Mouse (Mus musculus) C2C12 (cell line): ENCODE results near the gene Mllt6. TPM values are rescaled to one million over a fixed set of nuclear protein-coding genes. Genes with fewer than 3 reads are reported as not detected.
"Not testable (repeated sequence)": the region's sequence is repeated elsewhere in the genome, so short reads cannot be mapped to it uniquely, and the experiment has no call there.

Source experiments
- H3K27me3 ChIP-seq: one replicate; pipeline ENCODE4 v1.6.1; 2011; ENCODE audit not compliant: control insufficient read depth, insufficient read depth, insufficient read length
- H3K36me3 ChIP-seq: one replicate; pipeline ENCODE4 v1.6.1; 2011; ENCODE audit not compliant: control insufficient read depth, insufficient read depth
- H3K4me3 ChIP-seq: one replicate; pipeline ENCODE4 v1.5.1; 2011; ENCODE audit warnings: mild to moderate bottlenecking, control low read depth; ENCODE audit not compliant: poor library complexity, insufficient read depth, severe bottlenecking
- H3K79me2 ChIP-seq: one replicate; pipeline ENCODE4 v1.6.1; 2011; ENCODE audit not compliant: control insufficient read depth, insufficient read depth
- H3K79me3 ChIP-seq: one replicate; pipeline ENCODE4 v1.6.1; 2011; ENCODE audit warnings: low read depth, control low read depth
- H3ac ChIP-seq: one replicate; pipeline ENCODE3; 2011; ENCODE audit warnings: low read depth; ENCODE audit not compliant: control insufficient read depth, insufficient read length
- CEBPB ChIP-seq: IDR thresholded peaks from one replicate; pipeline ENCODE4 v1.6.1; 2011; ENCODE audit warnings: low read depth, mild to moderate bottlenecking, control low read depth, moderate library complexity
- CTCF ChIP-seq: IDR thresholded peaks from one replicate; pipeline ENCODE4 v1.5.1; 2011; ENCODE audit not compliant: control insufficient read depth, insufficient read depth, insufficient read length
- FOSL1 ChIP-seq: IDR thresholded peaks from one replicate; pipeline ENCODE4 v1.8.0; 2011; ENCODE audit warnings: mild to moderate bottlenecking, low read length; ENCODE audit not compliant: poor library complexity, insufficient read depth, severe bottlenecking
- MAX ChIP-seq: IDR thresholded peaks from one replicate; pipeline ENCODE4 v1.6.1; 2011; ENCODE audit warnings: mild to moderate bottlenecking, control low read depth
- MYOD1 ChIP-seq: IDR thresholded peaks from one replicate; pipeline ENCODE4 v1.6.1; 2011; ENCODE audit warnings: low read depth; ENCODE audit not compliant: control insufficient read depth, insufficient read length
- MYOG ChIP-seq: IDR thresholded peaks from one replicate; pipeline ENCODE4 v1.6.1; 2011; ENCODE audit not compliant: control insufficient read depth, insufficient read length; ENCODE audit errors: extremely low read depth
- USF1 ChIP-seq: IDR thresholded peaks from one replicate; pipeline ENCODE4 v1.6.1; 2011; ENCODE audit warnings: low read depth, mild to moderate bottlenecking, control low read depth, moderate library complexity
- polyA plus RNA-seq: library from polyadenylated mRNA; unstranded; fragments of >200 nt; fragmentation: generic; extraction: Trizol; gene quantifications from one replicate; pipeline ENCODE4 v1.2.1, GENCODE M21; 2012; ENCODE audit warnings: missing spikeins

The Mllt6 gene
- polyA plus RNA-seq, 1 experiment = 12.5 TPM

- Histone ChIP-seq H3K4me3 (no peak overlapping the region), H3K27me3 (no peaks in the 10 kb centered on the region), H3K79me2 (no peaks in the 10 kb centered on the region), H3ac (no peak overlapping the region), H3K79me3 (no peaks in the 10 kb centered on the region), H3K36me3 (no peaks in the 10 kb centered on the region)
- TF ChIP-seq MYOG (no peak), USF1 (no peak), MYOD1 (no peak), CTCF (no peak), MAX (no peak), CEBPB (no peak), FOSL1 (no peak)
Observed at GRCm38 (mm10) chr11:97641668-97642067, 21.5 kb upstream of the Mllt6 start.

DNA sequence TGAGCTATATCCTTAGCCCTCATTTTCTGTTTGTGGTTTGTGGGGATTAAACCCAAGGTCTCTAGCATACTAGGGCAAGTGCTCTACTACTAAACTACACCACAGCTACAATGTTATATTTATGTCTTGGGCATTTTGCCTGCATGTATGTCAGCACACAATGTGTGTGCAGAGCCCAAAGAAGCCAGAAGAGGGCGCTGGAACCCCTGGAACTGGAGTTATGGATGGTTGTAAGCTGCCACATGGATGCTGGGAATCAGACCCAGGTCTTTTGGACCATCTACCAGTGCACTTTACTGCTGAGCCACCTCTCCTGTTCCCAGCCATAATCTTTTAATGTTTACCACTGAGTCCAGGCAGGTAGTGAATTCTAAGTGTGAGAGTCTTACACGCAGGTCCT is 20.5 kb upstream of the Mllt6 start:
- H3K79me3 ChIP-seq = no peaks in the 10 kb centered on the region
- TF ChIP-seq CTCF (no peak), CEBPB (no peak), MAX (no peak), FOSL1 (no peak), USF1 (no peak), MYOD1 (no peak), MYOG (no peak)
- no peak overlapping the region for H3ac ChIP-seq
- H3K79me2 ChIP-seq = no peaks in the 10 kb centered on the region
- no peaks in the 10 kb centered on the region for H3K36me3 ChIP-seq
- H3K4me3 ChIP-seq = no peak overlapping the region
- no peaks in the 10 kb centered on the region for H3K27me3 ChIP-seq

DNA sequence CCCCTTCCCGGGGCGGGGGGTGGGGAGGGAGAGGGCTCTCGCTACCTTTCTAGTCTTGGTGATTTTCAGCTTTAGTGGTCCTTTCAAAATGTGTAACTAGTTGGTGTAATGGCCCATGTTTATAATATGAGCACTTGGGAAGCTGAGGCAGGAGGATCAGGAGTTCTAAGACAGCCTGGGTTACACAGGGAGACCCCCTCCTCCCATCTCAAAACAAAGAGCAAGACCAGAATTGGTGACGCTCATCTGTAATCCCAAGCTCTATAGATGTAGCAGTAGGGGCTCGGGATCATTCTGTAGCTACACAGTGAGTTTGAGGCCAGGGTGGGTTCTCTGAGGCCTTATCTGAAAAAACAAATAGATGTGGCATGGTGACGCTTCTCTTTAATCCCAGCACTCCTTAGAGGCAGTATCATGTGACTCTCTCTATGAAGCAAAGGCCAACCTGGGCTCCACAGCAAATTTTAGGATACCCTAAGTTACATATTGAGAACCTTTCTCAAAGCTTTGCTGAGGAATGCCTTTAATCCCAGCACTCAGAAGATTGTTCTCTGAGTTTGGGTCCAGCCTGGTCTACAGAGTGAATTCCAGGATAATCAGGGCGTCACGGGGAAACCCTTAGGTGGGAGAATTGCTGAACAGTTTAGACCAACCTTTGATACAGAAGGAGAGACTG is 19.7 kb upstream of the Mllt6 start:
- Histone ChIP-seq H3K4me3 (no peak overlapping the region), H3K79me3 (no peaks in the 10 kb centered on the region), H3K79me2 (no peaks in the 10 kb centered on the region), H3K27me3 (no peaks in the 10 kb centered on the region), H3ac (no peak overlapping the region), H3K36me3 (no peaks in the 10 kb centered on the region)
- TF ChIP-seq CTCF = no peak
- TF ChIP-seq USF1 = no peak
- TF ChIP-seq CEBPB = no peak
- no peak for TF ChIP-seq MYOG
- no peak for TF ChIP-seq FOSL1
- TF ChIP-seq MYOD1 = no peak
- TF ChIP-seq MAX = no peak

DNA sequence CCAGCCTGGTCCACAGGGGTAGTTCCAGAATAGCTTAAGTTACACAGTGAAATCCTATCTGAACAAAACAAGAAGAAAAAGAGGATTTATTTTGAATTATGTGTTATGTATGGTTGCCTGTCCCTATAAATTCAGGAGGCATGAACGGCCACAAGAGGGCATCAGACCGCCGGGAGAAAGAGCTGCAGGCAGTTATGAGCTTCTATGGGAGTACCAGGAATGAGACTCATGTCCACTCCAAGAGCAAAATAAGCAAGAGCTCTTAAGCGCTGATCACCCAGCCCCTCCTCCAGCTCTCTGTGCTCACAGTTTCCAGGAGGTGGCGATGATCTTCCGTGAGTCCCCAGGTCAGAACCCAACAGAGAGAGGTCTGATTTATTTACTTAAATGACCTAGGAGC is 18.4 kb upstream of the Mllt6 start:
- no peak for TF ChIP-seq USF1
- no peak for TF ChIP-seq CEBPB
- no peak for TF ChIP-seq MAX
- no peak for TF ChIP-seq FOSL1
- TF ChIP-seq CTCF = peak; percentile 31
- no peak for TF ChIP-seq MYOD1
- no peak for TF ChIP-seq MYOG
- no peaks in the 10 kb centered on the region for H3K27me3 ChIP-seq
- H3K4me3 ChIP-seq = no peak overlapping the region
- H3K79me2 ChIP-seq = no peaks in the 10 kb centered on the region
- no peak overlapping the region for H3ac ChIP-seq
- H3K79me3 ChIP-seq = no peaks in the 10 kb centered on the region
- H3K36me3 ChIP-seq = no peaks in the 10 kb centered on the region

DNA sequence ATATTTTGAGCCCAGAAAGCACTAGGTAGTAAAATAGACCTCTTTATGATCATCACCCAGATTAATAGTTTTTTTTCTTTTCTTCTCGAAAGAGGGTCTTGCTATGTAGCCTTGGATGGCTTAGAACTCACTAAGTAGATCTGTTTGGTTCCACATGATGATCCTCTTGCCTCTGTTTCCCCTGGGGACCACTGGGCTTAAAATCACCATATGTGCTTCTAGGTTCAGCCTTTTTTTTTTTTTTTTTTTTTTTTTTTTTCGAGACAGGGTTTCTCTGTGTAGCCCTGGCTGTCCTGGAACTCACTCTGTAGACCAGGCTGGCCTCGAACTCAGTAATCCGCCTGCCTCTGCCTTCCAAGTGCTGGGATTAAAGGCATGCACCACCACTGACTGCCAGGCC is 14.7 kb upstream of the Mllt6 start:
- not testable (repeated sequence) for H3K4me3 ChIP-seq, H3K36me3 ChIP-seq, H3K79me3 ChIP-seq, H3K79me2 ChIP-seq, H3K27me3 ChIP-seq, H3ac ChIP-seq

GRCm38 (mm10) chr11:97650341-97650740 is 12.9 kb upstream of the Mllt6 start:
- H3K79me3 ChIP-seq = no peaks in the 10 kb centered on the region
- H3K36me3 ChIP-seq = no peaks in the 10 kb centered on the region
- H3K4me3 ChIP-seq = no peak overlapping the region
- no peak for TF ChIP-seq FOSL1
- no peak for TF ChIP-seq MYOD1
- no peak for TF ChIP-seq MYOG
- TF ChIP-seq USF1 = no peak
- TF ChIP-seq CEBPB = no peak
- no peak for TF ChIP-seq CTCF
- no peaks in the 10 kb centered on the region for H3K79me2 ChIP-seq
- H3K27me3 ChIP-seq = no peaks in the 10 kb centered on the region
- H3ac ChIP-seq = no peak overlapping the region

DNA sequence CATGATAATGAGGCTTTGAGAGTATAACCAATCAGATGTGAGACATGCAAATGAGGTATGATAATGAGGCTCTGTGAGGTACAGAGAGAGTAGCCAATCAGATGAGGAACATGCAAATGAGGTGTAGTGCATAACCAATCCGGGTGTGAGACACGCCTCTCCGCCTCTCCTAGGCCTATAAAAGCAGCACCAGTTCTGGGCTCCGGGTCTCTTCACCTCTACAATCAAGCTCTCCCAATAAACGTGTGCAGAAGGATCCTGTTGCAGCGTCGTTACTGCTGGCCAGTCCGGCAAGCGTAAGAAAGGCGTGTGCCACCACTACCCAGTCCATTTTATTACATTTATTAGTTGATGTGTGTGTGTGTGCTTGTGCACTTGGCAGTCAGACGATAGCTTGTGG is 9.8 kb upstream of the Mllt6 start:
- H3K27me3 ChIP-seq, H3K36me3 ChIP-seq, H3ac ChIP-seq, H3K79me3 ChIP-seq, H3K4me3 ChIP-seq: not testable (repeated sequence)
- peaks cover 10% of the 10 kb centered on the region for H3K79me2 ChIP-seq
